Mouse (Mus musculus): Measurements from ENCODE around the gene Ptprj. TPM values are rescaled to one million over a fixed set of nuclear protein-coding genes. Genes with fewer than 3 reads are reported as not detected.

Gene Ptprj
- polyA plus RNA-seq, 1 experiment from 2014 or later, result 3.5 TPM

GRCm38 (mm10) chr2:90532095-90532494, 48.4 kb downstream of the Ptprj start:
- Histone ChIP-seq H3K27me3 (replicated peaks; ENCODE audit: control insufficient read depth, insufficient read depth, low read length) (no peaks in the 10 kb centered on the region), H3K9me3 (replicated peaks; ENCODE audit: control insufficient read depth, low read length) (no peaks in the 10 kb centered on the region), H3K4me3 (ENCODE audit: low read depth, low read length) (no peak overlapping the region), H3K4me1 (ENCODE audit: control insufficient read depth, insufficient read depth, low read length) (peaks cover 2% of the 10 kb centered on the region), H3K9ac (ENCODE audit: low read length) (no peak overlapping the region), H3K4me2 (ENCODE audit: low read length) (no peak overlapping the region), H3K36me3 (ENCODE audit: control insufficient read depth, insufficient read depth, low read length) (no peaks in the 10 kb centered on the region), H3K27ac (ENCODE audit: low read depth, low read length) (no peak overlapping the region)
- DNase-seq (ENCODE audit: low spot score), result no peak
- no peak for ATAC-seq
- 92% methylated on average over 5 of the region's 5 CpGs for WGBS

DNA sequence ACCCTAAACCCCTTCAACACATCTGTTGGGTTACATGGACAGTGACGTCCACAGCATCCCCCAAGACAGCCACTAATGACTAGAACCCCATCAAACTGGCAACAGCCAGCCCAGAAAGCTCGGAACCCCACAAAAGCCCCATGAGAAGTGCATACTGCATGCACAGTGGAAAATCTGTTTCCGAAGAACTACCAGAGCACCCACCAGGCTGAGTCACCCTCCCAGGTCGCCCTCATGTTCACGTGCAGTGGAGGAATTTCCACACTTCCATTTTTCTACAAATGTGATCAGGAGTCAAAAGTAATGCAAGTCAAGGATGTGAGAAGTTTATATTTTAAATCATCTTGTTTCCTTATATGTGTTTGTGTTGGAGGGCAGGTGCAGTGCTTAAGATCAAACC, 52.3 kb downstream of the Ptprj start:
- H3K9me3 ChIP-seq (replicated peaks; ENCODE audit: control insufficient read depth, low read length), result no peaks in the 10 kb centered on the region
- no peak overlapping the region for H3K27ac ChIP-seq (ENCODE audit: low read depth, low read length)
- ATAC-seq (no peak), DNase-seq (ENCODE audit: low spot score) (no peak)
- H3K4me1 ChIP-seq (ENCODE audit: control insufficient read depth, insufficient read depth, low read length), result peaks cover 10% of the 10 kb centered on the region; the same call in 1 of the 2 replicates
- H3K4me3 ChIP-seq (ENCODE audit: low read depth, low read length), result no peak overlapping the region
- WGBS, result 94% methylated on average over 5 of the region's 5 CpGs
- no peak overlapping the region for H3K9ac ChIP-seq (ENCODE audit: low read length)
- no peaks in the 10 kb centered on the region for H3K27me3 ChIP-seq (replicated peaks; ENCODE audit: control insufficient read depth, insufficient read depth, low read length)
- H3K36me3 ChIP-seq (ENCODE audit: control insufficient read depth, insufficient read depth, low read length), result no peaks in the 10 kb centered on the region
- H3K4me2 ChIP-seq (ENCODE audit: low read length), result no peak overlapping the region

GRCm38 (mm10) chr2:90526971-90527370, 53.5 kb downstream of the Ptprj start:
- Histone ChIP-seq H3K9ac (ENCODE audit: low read length) (no peak overlapping the region), H3K4me2 (ENCODE audit: low read length) (peak overlapping the region; percentile 16; the same call in 1 of the 2 replicates), H3K27ac (ENCODE audit: low read depth, low read length) (no peak overlapping the region), H3K36me3 (ENCODE audit: control insufficient read depth, insufficient read depth, low read length) (no peaks in the 10 kb centered on the region), H3K27me3 (replicated peaks; ENCODE audit: control insufficient read depth, insufficient read depth, low read length) (no peaks in the 10 kb centered on the region), H3K4me3 (ENCODE audit: low read depth, low read length) (no peak overlapping the region), H3K9me3 (replicated peaks; ENCODE audit: control insufficient read depth, low read length) (no peaks in the 10 kb centered on the region), H3K4me1 (ENCODE audit: control insufficient read depth, insufficient read depth, low read length) (peaks cover 10% of the 10 kb centered on the region; the same call in 1 of the 2 replicates)
- DNase-seq (ENCODE audit: low spot score), result peak; percentile 28
- 21% methylated on average over 6 of the region's 6 CpGs for WGBS
- peak; percentile 45; the same call in 1 of the 2 replicates for ATAC-seq

- Histone ChIP-seq H3K4me2 (ENCODE audit: low read length) (peak overlapping the region; percentile 16; the same call in 1 of the 2 replicates), H3K27ac (ENCODE audit: low read depth, low read length) (no peak overlapping the region; the same call in 1 of the 2 replicates), H3K9me3 (replicated peaks; ENCODE audit: control insufficient read depth, low read length) (no peaks in the 10 kb centered on the region), H3K4me3 (ENCODE audit: low read depth, low read length) (no peak overlapping the region), H3K27me3 (replicated peaks; ENCODE audit: control insufficient read depth, insufficient read depth, low read length) (no peaks in the 10 kb centered on the region), H3K4me1 (ENCODE audit: control insufficient read depth, insufficient read depth, low read length) (peaks cover 10% of the 10 kb centered on the region; the same call in 1 of the 2 replicates), H3K36me3 (ENCODE audit: control insufficient read depth, insufficient read depth, low read length) (no peaks in the 10 kb centered on the region), H3K9ac (ENCODE audit: low read length) (no peak overlapping the region)
- 23% methylated on average over 6 of the region's 6 CpGs for WGBS
- peak; percentile 67 for ATAC-seq
- peak; percentile 49 for DNase-seq (ENCODE audit: low spot score)
These were observed 53.9 kb downstream of the Ptprj start for GRCm38 (mm10) chr2:90526564-90526963.

DNA sequence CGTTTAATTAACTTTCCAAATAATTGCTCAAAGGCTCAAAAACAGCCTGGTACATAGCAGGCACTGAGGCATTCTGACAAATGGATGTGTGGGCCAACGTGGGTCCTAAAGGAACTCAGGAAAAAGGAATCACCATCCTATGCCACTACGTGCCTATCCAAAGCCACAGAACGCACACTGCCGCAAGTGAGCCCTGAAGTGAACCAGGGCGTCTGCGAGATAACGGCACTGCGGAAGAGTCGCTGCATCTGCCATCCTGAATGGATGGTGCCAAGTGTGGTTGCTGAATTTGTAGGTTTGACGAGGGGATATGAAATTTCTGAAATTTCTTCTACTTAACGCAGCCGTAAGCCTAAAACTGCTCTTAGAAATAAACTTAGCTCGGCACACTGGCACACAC, 54.6 kb downstream of the Ptprj start:
- no peak overlapping the region for H3K27ac ChIP-seq (ENCODE audit: low read depth, low read length)
- no peak overlapping the region for H3K4me2 ChIP-seq (ENCODE audit: low read length)
- no peak for ATAC-seq
- WGBS, result 82% methylated on average over 14 of the region's 14 CpGs
- no peak overlapping the region for H3K9ac ChIP-seq (ENCODE audit: low read length)
- H3K27me3 ChIP-seq (replicated peaks; ENCODE audit: control insufficient read depth, insufficient read depth, low read length), result no peaks in the 10 kb centered on the region
- no peaks in the 10 kb centered on the region for H3K9me3 ChIP-seq (replicated peaks; ENCODE audit: control insufficient read depth, low read length)
- H3K4me1 ChIP-seq (ENCODE audit: control insufficient read depth, insufficient read depth, low read length), result peaks cover 10% of the 10 kb centered on the region; the same call in 1 of the 2 replicates
- H3K36me3 ChIP-seq (ENCODE audit: control insufficient read depth, insufficient read depth, low read length), result no peaks in the 10 kb centered on the region
- no peak for DNase-seq (ENCODE audit: low spot score)
- no peak overlapping the region for H3K4me3 ChIP-seq (ENCODE audit: low read depth, low read length)

DNA sequence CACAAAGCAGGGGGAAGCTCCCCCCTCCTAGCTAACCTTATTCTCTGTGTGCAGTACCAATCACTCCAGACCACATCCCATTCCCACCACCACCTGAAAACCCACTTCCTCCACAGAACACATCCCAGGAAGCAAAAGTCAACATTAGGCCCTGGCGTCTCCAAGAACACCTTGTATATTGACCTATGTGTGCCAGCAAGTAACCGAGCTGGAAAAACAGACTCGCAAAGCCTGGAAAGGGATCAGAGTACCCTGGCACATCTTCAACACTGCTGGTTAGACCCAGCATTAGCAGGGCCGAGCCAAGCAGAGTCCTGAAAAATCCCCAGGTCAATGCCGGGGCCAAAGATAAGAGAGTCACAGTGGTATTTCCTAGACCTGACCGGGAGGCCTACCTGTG, 58.0 kb downstream of the Ptprj start:
- H3K27ac ChIP-seq (ENCODE audit: low read depth, low read length), result no peak overlapping the region
- H3K4me2 ChIP-seq (ENCODE audit: low read length), result no peak overlapping the region
- H3K9ac ChIP-seq (ENCODE audit: low read length), result no peak overlapping the region
- DNase-seq (ENCODE audit: low spot score) (no peak), ATAC-seq (no peak)
- 94% methylated on average over 6 of the region's 6 CpGs for WGBS
- H3K4me1 ChIP-seq (ENCODE audit: control insufficient read depth, insufficient read depth, low read length), result peaks cover 10% of the 10 kb centered on the region; the same call in 1 of the 2 replicates
- no peaks in the 10 kb centered on the region for H3K9me3 ChIP-seq (replicated peaks; ENCODE audit: control insufficient read depth, low read length)
- no peaks in the 10 kb centered on the region for H3K36me3 ChIP-seq (ENCODE audit: control insufficient read depth, insufficient read depth, low read length)
- no peak overlapping the region for H3K4me3 ChIP-seq (ENCODE audit: low read depth, low read length)
- H3K27me3 ChIP-seq (replicated peaks; ENCODE audit: control insufficient read depth, insufficient read depth, low read length), result no peaks in the 10 kb centered on the region

DNA sequence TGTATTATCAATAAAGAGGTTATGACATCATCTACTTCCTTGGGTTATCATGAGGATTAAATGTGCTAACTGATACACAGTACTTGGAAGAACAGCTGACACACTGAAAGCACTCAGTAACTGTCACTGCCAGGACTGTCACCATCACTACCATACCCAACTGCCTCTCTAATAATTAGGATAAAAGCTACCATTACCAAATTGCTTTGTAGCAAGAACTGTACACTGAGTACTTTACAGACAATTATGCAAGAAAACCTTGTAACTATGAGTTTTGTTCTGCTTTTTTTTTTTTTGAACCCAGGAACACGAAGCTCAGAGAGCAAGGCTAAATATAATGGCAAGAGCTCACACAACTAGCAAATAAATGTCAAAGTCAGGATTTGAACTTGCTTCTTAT, 58.5 kb downstream of the Ptprj start:
- peaks cover 7% of the 10 kb centered on the region; the same call in 1 of the 2 replicates for H3K4me1 ChIP-seq (ENCODE audit: control insufficient read depth, insufficient read depth, low read length)
- ATAC-seq, result no peak

DNA sequence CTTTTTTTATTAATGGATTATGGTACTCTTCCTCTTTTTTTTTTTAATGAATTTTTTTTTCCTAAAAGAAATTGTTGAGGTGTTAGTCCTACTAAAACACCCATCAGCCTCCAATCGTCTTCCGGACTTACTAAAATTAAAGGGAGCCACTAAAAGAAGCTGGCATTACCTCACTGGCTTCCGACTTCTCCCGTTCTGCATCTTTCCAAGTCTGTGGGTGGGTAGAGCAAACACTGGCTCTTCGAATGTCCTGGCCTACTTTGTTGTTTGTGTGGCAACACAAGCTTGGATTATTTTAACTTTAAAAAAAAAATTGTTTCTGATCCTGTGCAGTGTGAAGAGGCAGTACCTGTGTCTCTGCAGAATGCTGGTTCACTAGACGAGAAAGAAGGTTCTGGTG, 62.2 kb downstream of the Ptprj start:
- WGBS, result 86% methylated on average over 6 of the region's 6 CpGs
- DNase-seq (ENCODE audit: low spot score), result no peak
- no peaks in the 10 kb centered on the region for H3K4me1 ChIP-seq (ENCODE audit: control insufficient read depth, insufficient read depth, low read length)
- ATAC-seq, result no peak
- H3K4me3 ChIP-seq (ENCODE audit: low read depth, low read length), result no peak overlapping the region
- no peaks in the 10 kb centered on the region for H3K9me3 ChIP-seq (replicated peaks; ENCODE audit: control insufficient read depth, low read length)
- H3K36me3 ChIP-seq (ENCODE audit: control insufficient read depth, insufficient read depth, low read length), result no peaks in the 10 kb centered on the region
- no peaks in the 10 kb centered on the region for H3K27me3 ChIP-seq (replicated peaks; ENCODE audit: control insufficient read depth, insufficient read depth, low read length)
- H3K4me2 ChIP-seq (ENCODE audit: low read length), result no peak overlapping the region
- H3K27ac ChIP-seq (ENCODE audit: low read depth, low read length), result no peak overlapping the region
- H3K9ac ChIP-seq (ENCODE audit: low read length), result no peak overlapping the region

More for the DNA sequence above, 58.5 kb downstream of the Ptprj start:
- no peak overlapping the region for H3K9ac ChIP-seq (ENCODE audit: low read length)
- H3K36me3 ChIP-seq (ENCODE audit: control insufficient read depth, insufficient read depth, low read length), result no peaks in the 10 kb centered on the region
- DNase-seq (ENCODE audit: low spot score), result no peak
- no peak overlapping the region for H3K4me2 ChIP-seq (ENCODE audit: low read length)
- no peaks in the 10 kb centered on the region for H3K27me3 ChIP-seq (replicated peaks; ENCODE audit: control insufficient read depth, insufficient read depth, low read length)
- H3K27ac ChIP-seq (ENCODE audit: low read depth, low read length), result no peak overlapping the region
- no peak overlapping the region for H3K4me3 ChIP-seq (ENCODE audit: low read depth, low read length)
- WGBS, result 75% methylated on average over 1 of the region's 1 CpGs
- H3K9me3 ChIP-seq (replicated peaks; ENCODE audit: control insufficient read depth, low read length), result no peaks in the 10 kb centered on the region

GRCm38 (mm10) chr2:90514969-90515368, 65.5 kb downstream of the Ptprj start:
- Histone ChIP-seq H3K27ac (ENCODE audit: low read depth, low read length) (no peak overlapping the region), H3K9me3 (replicated peaks; ENCODE audit: control insufficient read depth, low read length) (no peaks in the 10 kb centered on the region), H3K4me3 (ENCODE audit: low read depth, low read length) (no peak overlapping the region), H3K4me2 (ENCODE audit: low read length) (no peak overlapping the region), H3K36me3 (ENCODE audit: control insufficient read depth, insufficient read depth, low read length) (no peaks in the 10 kb centered on the region), H3K27me3 (replicated peaks; ENCODE audit: control insufficient read depth, insufficient read depth, low read length) (no peaks in the 10 kb centered on the region), H3K9ac (ENCODE audit: low read length) (no peak overlapping the region), H3K4me1 (ENCODE audit: control insufficient read depth, insufficient read depth, low read length) (no peaks in the 10 kb centered on the region)
- ATAC-seq (no peak), DNase-seq (ENCODE audit: low spot score) (no peak)
- WGBS, result 64% methylated on average over 5 of the region's 5 CpGs
